Mouse (Mus musculus) CH12.LX (cell line): ENCODE measurements around the gene Boc. TPM values are rescaled to one million over a fixed set of nuclear protein-coding genes. Genes with fewer than 3 reads are reported as not detected.

Source experiments
- DNase-seq: peaks from one replicate; pipeline ENCODE4 v3.0.0-alpha.2; 2013; ENCODE audit errors: extremely low read depth
- H3K27ac ChIP-seq: 2 replicates; pipeline ENCODE4 v1.5.1; 2012; ENCODE audit warnings: low read depth, mild to moderate bottlenecking, control low read depth, moderate library complexity; ENCODE audit not compliant: insufficient read depth
- H3K27me3 ChIP-seq: replicated peaks from 2 replicates; pipeline ENCODE3; 2012; ENCODE audit warnings: inconsistent platforms
- H3K36me3 ChIP-seq, 2 experiments: replicated peaks in 1 of 2; 2 replicates each; pipeline versions ENCODE3 to v1.6.1; 2012; ENCODE audit warnings: inconsistent platforms in 1 of 2, low read length in 1 of 2, mild to moderate bottlenecking in 1 of 2, mixed read lengths in 1 of 2, moderate library complexity in 1 of 2; ENCODE audit not compliant: control insufficient read depth in 1 of 2, insufficient read depth in 1 of 2
- H3K4me1 ChIP-seq, 2 experiments: 2 replicates each; pipeline ENCODE4 v1.6.1; 2012; ENCODE audit warnings: inconsistent platforms in 1 of 2, moderate library complexity in 1 of 2; ENCODE audit not compliant: insufficient read depth in 2 of 2, control insufficient read depth in 1 of 2
- H3K4me2 ChIP-seq: 2 replicates; pipeline ENCODE4 v1.6.1; 2012; ENCODE audit warnings: low read depth, mild to moderate bottlenecking, control low read depth; ENCODE audit not compliant: poor library complexity, insufficient read depth, severe bottlenecking
- H3K4me3 ChIP-seq, 3 experiments: fragments of 150-350 bp in 1 of 3; sonication (generic) in 1 of 3; replicated peaks in 1 of 3; 2 replicates each; pipeline versions ENCODE3 to v1.5.1; 2011 to 2012; ENCODE audit warnings: low read depth in 2 of 3, low read length in 2 of 3, mild to moderate bottlenecking in 2 of 3, moderate library complexity in 2 of 3, control low read depth in 1 of 3, improper control_type of control experiment in 1 of 3, inconsistent platforms in 1 of 3, mixed read lengths in 1 of 3; ENCODE audit not compliant: poor library complexity in 1 of 3
- H3K79me2 ChIP-seq: replicated peaks from 2 replicates; pipeline ENCODE4 v1.6.1; 2012; ENCODE audit warnings: mild to moderate bottlenecking, moderate library complexity; ENCODE audit not compliant: control insufficient read depth, poor library complexity, insufficient read depth, severe bottlenecking; ENCODE audit errors: extremely low read depth
- H3K9ac ChIP-seq: 2 replicates; pipeline ENCODE4 v1.6.1; 2012; ENCODE audit warnings: low read depth, mild to moderate bottlenecking, control low read depth, moderate library complexity; ENCODE audit not compliant: insufficient read depth
- H3K9me3 ChIP-seq: replicated peaks from 2 replicates; pipeline ENCODE3; 2012; ENCODE audit warnings: low read length, inconsistent platforms, mixed read lengths
- CHD1 ChIP-seq: IDR thresholded peaks from 2 replicates; pipeline ENCODE4 v1.6.1; 2012; ENCODE audit warnings: low read depth, low read length, improper control_type of control experiment, inconsistent platforms
- CTCF ChIP-seq, 2 experiments: IDR thresholded peaks in 1 of 2; conservative IDR thresholded peaks in 1 of 2; 2 replicates each; pipeline ENCODE4 v1.5.1; 2011 to 2012; ENCODE audit warnings: low read depth in 2 of 2, low read length in 2 of 2, improper control_type of control experiment in 1 of 2, inconsistent platforms in 1 of 2, mild to moderate bottlenecking in 1 of 2, moderate library complexity in 1 of 2
- EP300 ChIP-seq: IDR thresholded peaks from 2 replicates; pipeline ENCODE4 v1.6.1; 2011; ENCODE audit warnings: low read length, improper control_type of control experiment
- HCFC1 ChIP-seq: IDR thresholded peaks from 2 replicates; pipeline ENCODE4 v1.6.1; 2012; ENCODE audit warnings: low read depth, mild to moderate bottlenecking, inconsistent platforms, low read length, improper control_type of control experiment
- JUND ChIP-seq: conservative IDR thresholded peaks from 2 replicates; pipeline ENCODE4 v1.6.1; 2011; ENCODE audit warnings: low read depth, low read length, improper control_type of control experiment
- KAT2A ChIP-seq: IDR thresholded peaks from 2 replicates; pipeline ENCODE4 v1.6.1; 2012; ENCODE audit warnings: low read length, improper control_type of control experiment, inconsistent platforms; ENCODE audit not compliant: insufficient replicate concordance
- MAFK ChIP-seq: IDR thresholded peaks from 2 replicates; pipeline ENCODE4 v1.6.1; 2011; ENCODE audit warnings: low read length, improper control_type of control experiment; ENCODE audit not compliant: insufficient replicate concordance
- MAZ ChIP-seq: IDR thresholded peaks from 2 replicates; pipeline ENCODE4 v1.6.1; 2012; ENCODE audit warnings: low read depth, mild to moderate bottlenecking, inconsistent platforms, low read length, improper control_type of control experiment, moderate library complexity
- MXI1 ChIP-seq: IDR thresholded peaks from 2 replicates; pipeline ENCODE4 v1.6.1; 2011; ENCODE audit warnings: mild to moderate bottlenecking, low read depth, low read length, improper control_type of control experiment
- NELFE ChIP-seq: IDR thresholded peaks from 2 replicates; pipeline ENCODE4 v1.6.1; 2011; ENCODE audit warnings: low read depth, low read length, improper control_type of control experiment
- NRF1 ChIP-seq: IDR thresholded peaks from 2 replicates; pipeline ENCODE4 v1.6.1; 2014; ENCODE audit warnings: low read depth, mild to moderate bottlenecking, inconsistent platforms, low read length, improper control_type of control experiment, moderate library complexity
- PAX5 ChIP-seq: IDR thresholded peaks from 2 replicates; pipeline ENCODE4 v1.6.1; 2012; ENCODE audit warnings: low read length, inconsistent platforms, mixed read lengths
- POLR2A ChIP-seq: IDR thresholded peaks from 2 replicates; pipeline ENCODE4 v1.6.1; 2011; ENCODE audit warnings: low read depth, mild to moderate bottlenecking, improper control_type of control experiment, low read length
- RAD21 ChIP-seq: IDR thresholded peaks from 2 replicates; pipeline ENCODE4 v1.6.1; 2011; ENCODE audit warnings: low read depth, mild to moderate bottlenecking, low read length, improper control_type of control experiment, moderate library complexity
- TBP ChIP-seq: conservative IDR thresholded peaks from 2 replicates; pipeline ENCODE4 v1.6.1; 2011; ENCODE audit warnings: low read depth, low read length, improper control_type of control experiment
- USF2 ChIP-seq: conservative IDR thresholded peaks from 2 replicates; pipeline ENCODE4 v1.6.1; 2011; ENCODE audit warnings: low read depth, low read length, improper control_type of control experiment
- ZC3H11A ChIP-seq: IDR thresholded peaks from 2 replicates; pipeline ENCODE4 v1.6.1; 2012; ENCODE audit warnings: low read depth, mild to moderate bottlenecking, inconsistent platforms, low read length, improper control_type of control experiment
- ZKSCAN1 ChIP-seq: IDR thresholded peaks from 2 replicates; pipeline ENCODE4 v1.6.1; 2012; ENCODE audit warnings: low read depth, inconsistent platforms, low read length, improper control_type of control experiment, borderline replicate concordance
- ZMIZ1 ChIP-seq: IDR thresholded peaks from 2 replicates; pipeline ENCODE4 v1.6.1; 2012; ENCODE audit warnings: low read depth, mild to moderate bottlenecking, inconsistent platforms, low read length, improper control_type of control experiment
- ZNF384 ChIP-seq: IDR thresholded peaks from 2 replicates; pipeline ENCODE4 v1.6.1; 2012; ENCODE audit warnings: low read depth, low read length, improper control_type of control experiment, inconsistent platforms
- dilution Hi-C: fragments of 300-500 bp; cut with MboI; formaldehyde crosslinking; loops from 2 replicates; pipeline ENCODE4 v1.14.3; 2020; ENCODE audit warnings: low sequenced_read_pairs; ENCODE audit not compliant: extremely low pct_unique_long_range_greater_than_20kb, extremely low pct_ligation_motif_present
- in situ Hi-C: fragments of 300-500 bp; cut with MboI; formaldehyde crosslinking; loops from 3 replicates; pipeline ENCODE4 v1.14.3; 2019; ENCODE audit warnings: low sequenced_read_pairs, low pct_ligation_motif_present, low pct_unique_long_range_greater_than_20kb, mixed read lengths
- polyA plus RNA-seq: library from polyadenylated mRNA; unstranded; fragments of >175 nt; gene quantifications from 2 replicates; pipeline ENCODE4 v1.2.1, GENCODE M21; 2012; ENCODE audit warnings: low read depth; ENCODE audit not compliant: insufficient read length
- total RNA-seq, 2 experiments: library from RNA; depleted of rRNA; stranded (reverse); fragments of 300-350 nt in 1 of 2; fragments of >200 nt in 1 of 2; gene quantifications; 2 replicates each; pipeline ENCODE4 v1.2.3; 2012 to 2014

Boc gene
- total and polyA plus RNA-seq, 3 experiments, result 0.25 to 1.5 (median 0.67) TPM

DNA sequence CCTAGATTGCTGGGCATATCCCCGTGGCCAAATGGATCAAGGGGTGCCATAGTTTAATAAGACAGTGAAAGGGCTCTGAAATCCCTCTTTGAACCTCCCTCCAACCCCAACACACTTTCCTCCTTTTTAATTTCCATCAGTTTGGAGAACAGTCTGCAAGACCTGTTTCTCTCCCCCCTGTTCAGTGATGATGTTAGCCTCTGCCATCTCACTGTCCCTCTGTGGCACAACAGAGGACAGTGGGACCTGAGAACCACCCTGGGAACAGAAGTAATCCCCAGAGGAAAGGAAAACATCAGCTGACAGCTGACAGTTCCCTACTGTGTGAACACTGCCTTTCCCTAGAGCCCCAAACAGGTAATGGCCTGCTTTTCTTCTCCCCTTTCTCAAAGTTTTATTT, 1.5 kb upstream of the Boc start:
- dilution Hi-C loops (no loop called here), in situ Hi-C loops (no loop called here)
- DNase-seq, result no peak
- H3K9ac ChIP-seq, result no peak overlapping the region
- no peaks in the 10 kb centered on the region for H3K9me3 ChIP-seq
- no peak overlapping the region for H3K4me2 ChIP-seq
- H3K27me3 ChIP-seq, result no peaks in the 10 kb centered on the region
- no peaks in the 10 kb centered on the region for H3K36me3 ChIP-seq
- H3K79me2 ChIP-seq, result no peaks in the 10 kb centered on the region
- no peak overlapping the region for H3K4me3 ChIP-seq
- TF ChIP-seq POLR2A (no peak), CHD1 (no peak), CTCF (conservative IDR thresholded peaks at IDR 0.05 in 1 of 2, IDR thresholded peaks at IDR 0.05 in 1 of 2; ENCODE audit: low read depth in 2 of 2, low read length in 2 of 2) (no peak), PAX5 (no peak), MXI1 (no peak), ZC3H11A (no peak), TBP (no peak), NRF1 (no peak), HCFC1 (no peak), EP300 (no peak), USF2 (no peak), ZKSCAN1 (no peak), KAT2A (no peak), NELFE (no peak), JUND (no peak), MAZ (no peak)
- H3K4me1 ChIP-seq, result peaks cover 0 to 25% of the 10 kb centered on the region in 2 experiments; a peak in 2 of 4 replicates
- H3K27ac ChIP-seq, result no peak overlapping the region

GRCm38 (mm10) chr16:44559330-44559695, 616 bp upstream of the Boc start:
- Histone ChIP-seq H3K4me1 (peaks cover 0 to 21% of the 10 kb centered on the region in 2 experiments; a peak in 2 of 4 replicates), H3K36me3 (no peaks in the 10 kb centered on the region), H3K79me2 (no peaks in the 10 kb centered on the region), H3K4me2 (no peak overlapping the region), H3K4me3 (no peak overlapping the region), H3K27ac (no peak overlapping the region), H3K27me3 (no peaks in the 10 kb centered on the region), H3K9ac (no peak overlapping the region), H3K9me3 (no peaks in the 10 kb centered on the region)
- DNase-seq, result no peak
- dilution Hi-C loops, result no loop called here
- TF ChIP-seq MXI1 (no peak), ZNF384 (no peak), ZMIZ1 (no peak), MAZ (no peak), EP300 (no peak), HCFC1 (no peak), KAT2A (no peak), MAFK (no peak), CHD1 (no peak), POLR2A (no peak), RAD21 (no peak)
- in situ Hi-C loops, result no loop called here
